Mouse (Mus musculus): ENCODE results near the gene Ppa1. TPM values are rescaled to one million over a fixed set of nuclear protein-coding genes. Genes with fewer than 3 reads are reported as not detected.
"Not testable (repeated sequence)": the region's sequence is repeated elsewhere in the genome, so short reads cannot be mapped to it uniquely, and the experiment has no call there.

Ppa1 gene
- polyA plus RNA-seq, 1 experiment from 2014 or later, result 265 TPM

- DNase-seq (ENCODE audit: low spot score), result peak; percentile 21
- Histone ChIP-seq H3K27ac (ENCODE audit: low read depth, low read length) (no peak overlapping the region), H3K4me3 (ENCODE audit: low read depth, low read length) (no peak overlapping the region), H3K36me3 (ENCODE audit: control insufficient read depth, insufficient read depth, low read length) (no peaks in the 10 kb centered on the region), H3K27me3 (replicated peaks; ENCODE audit: control insufficient read depth, insufficient read depth, low read length) (no peaks in the 10 kb centered on the region), H3K9me3 (replicated peaks; ENCODE audit: control insufficient read depth, low read length) (no peaks in the 10 kb centered on the region; the same call in 1 of the 2 replicates), H3K9ac (ENCODE audit: low read length) (no peak overlapping the region), H3K4me1 (ENCODE audit: control insufficient read depth, insufficient read depth, low read length) (no peaks in the 10 kb centered on the region), H3K4me2 (ENCODE audit: low read length) (no peak overlapping the region)
- ATAC-seq, result no peak
- 36% methylated on average over 7 of the region's 7 CpGs for WGBS
Measured at GRCm38 (mm10) chr10:61614311-61614710, 34.0 kb upstream of the Ppa1 start.

- Histone ChIP-seq H3K9ac (ENCODE audit: low read length) (no peak overlapping the region), H3K36me3 (ENCODE audit: control insufficient read depth, insufficient read depth, low read length) (no peaks in the 10 kb centered on the region), H3K4me3 (ENCODE audit: low read depth, low read length) (no peak overlapping the region), H3K4me1 (ENCODE audit: control insufficient read depth, insufficient read depth, low read length) (no peaks in the 10 kb centered on the region), H3K9me3 (replicated peaks; ENCODE audit: control insufficient read depth, low read length) (no peaks in the 10 kb centered on the region; the same call in 1 of the 2 replicates), H3K4me2 (ENCODE audit: low read length) (no peak overlapping the region), H3K27me3 (replicated peaks; ENCODE audit: control insufficient read depth, insufficient read depth, low read length) (no peaks in the 10 kb centered on the region), H3K27ac (ENCODE audit: low read depth, low read length) (no peak overlapping the region)
- ATAC-seq, result no peak
- no peak for DNase-seq (ENCODE audit: low spot score)
- 81% methylated on average over 2 of the region's 2 CpGs for WGBS
Measured at GRCm38 (mm10) chr10:61618528-61618927, 29.8 kb upstream of the Ppa1 start.

GRCm38 (mm10) chr10:61621681-61622080, 26.7 kb upstream of the Ppa1 start:
- no peak overlapping the region for H3K9ac ChIP-seq (ENCODE audit: low read length)
- peaks cover 7% of the 10 kb centered on the region; the same call in 1 of the 2 replicates for H3K4me1 ChIP-seq (ENCODE audit: control insufficient read depth, insufficient read depth, low read length)
- no peak overlapping the region for H3K4me3 ChIP-seq (ENCODE audit: low read depth, low read length)
- DNase-seq (ENCODE audit: low spot score), result peak; percentile 20
- H3K9me3 ChIP-seq (replicated peaks; ENCODE audit: control insufficient read depth, low read length), result no peaks in the 10 kb centered on the region; the same call in 1 of the 2 replicates
- H3K27ac ChIP-seq (ENCODE audit: low read depth, low read length), result no peak overlapping the region
- ATAC-seq, result no peak
- WGBS, result 21% methylated on average over 9 of the region's 9 CpGs
- H3K27me3 ChIP-seq (replicated peaks; ENCODE audit: control insufficient read depth, insufficient read depth, low read length), result peaks cover 15% of the 10 kb centered on the region
- no peak overlapping the region for H3K4me2 ChIP-seq (ENCODE audit: low read length)
- H3K36me3 ChIP-seq (ENCODE audit: control insufficient read depth, insufficient read depth, low read length), result no peaks in the 10 kb centered on the region

- not testable (repeated sequence) for H3K4me2 ChIP-seq (ENCODE audit: low read length); ATAC-seq; H3K4me3 ChIP-seq (ENCODE audit: low read depth, low read length); H3K9me3 ChIP-seq (replicated peaks; ENCODE audit: control insufficient read depth, low read length); H3K36me3 ChIP-seq (ENCODE audit: control insufficient read depth, insufficient read depth, low read length); DNase-seq (ENCODE audit: low spot score); H3K27ac ChIP-seq (ENCODE audit: low read depth, low read length); H3K4me1 ChIP-seq (ENCODE audit: control insufficient read depth, insufficient read depth, low read length); H3K9ac ChIP-seq (ENCODE audit: low read length)
- H3K27me3 ChIP-seq (replicated peaks; ENCODE audit: control insufficient read depth, insufficient read depth, low read length), result peaks cover 15% of the 10 kb centered on the region
- 76% methylated on average over 3 of the region's 3 CpGs for WGBS
Measured at GRCm38 (mm10) chr10:61623874-61624273, 24.5 kb upstream of the Ppa1 start.

GRCm38 (mm10) chr10:61624771-61625170, 23.6 kb upstream of the Ppa1 start:
- 25% methylated on average over 5 of the region's 5 CpGs for WGBS
- DNase-seq (ENCODE audit: low spot score) (no peak), ATAC-seq (no peak)
- H3K4me1 ChIP-seq (ENCODE audit: control insufficient read depth, insufficient read depth, low read length), result peaks cover 7% of the 10 kb centered on the region; the same call in 1 of the 2 replicates
- H3K9ac ChIP-seq (ENCODE audit: low read length), result no peak overlapping the region
- no peak overlapping the region for H3K27ac ChIP-seq (ENCODE audit: low read depth, low read length)
- H3K27me3 ChIP-seq (replicated peaks; ENCODE audit: control insufficient read depth, insufficient read depth, low read length), result peaks cover 15% of the 10 kb centered on the region
- H3K4me2 ChIP-seq (ENCODE audit: low read length), result peak overlapping the region; percentile 68; the same call in 1 of the 2 replicates
- H3K36me3 ChIP-seq (ENCODE audit: control insufficient read depth, insufficient read depth, low read length), result no peaks in the 10 kb centered on the region
- H3K9me3 ChIP-seq (replicated peaks; ENCODE audit: control insufficient read depth, low read length), result no peaks in the 10 kb centered on the region
- H3K4me3 ChIP-seq (ENCODE audit: low read depth, low read length), result no peak overlapping the region

- Histone ChIP-seq H3K27me3 (replicated peaks; ENCODE audit: control insufficient read depth, insufficient read depth, low read length) (peaks cover 15% of the 10 kb centered on the region), H3K9ac (ENCODE audit: low read length) (peak overlapping the region; percentile 56; the same call in 1 of the 2 replicates), H3K4me1 (ENCODE audit: control insufficient read depth, insufficient read depth, low read length) (peaks cover 7% of the 10 kb centered on the region; the same call in 1 of the 2 replicates), H3K4me2 (ENCODE audit: low read length) (peak overlapping the region; percentile 68), H3K9me3 (replicated peaks; ENCODE audit: control insufficient read depth, low read length) (no peaks in the 10 kb centered on the region), H3K27ac (ENCODE audit: low read depth, low read length) (no peak overlapping the region), H3K4me3 (ENCODE audit: low read depth, low read length) (peak overlapping the region; percentile 36), H3K36me3 (ENCODE audit: control insufficient read depth, insufficient read depth, low read length) (no peaks in the 10 kb centered on the region)
- ATAC-seq (peak; percentile 52), DNase-seq (ENCODE audit: low spot score) (peak; percentile 44)
- WGBS, result 4% methylated on average over 74 of the region's 74 CpGs
Measured at GRCm38 (mm10) chr10:61625381-61626257, 22.7 kb upstream of the Ppa1 start.

GRCm38 (mm10) chr10:61626551-61626950, 21.8 kb upstream of the Ppa1 start:
- Histone ChIP-seq H3K4me3 (ENCODE audit: low read depth, low read length) (no peak overlapping the region), H3K27me3 (replicated peaks; ENCODE audit: control insufficient read depth, insufficient read depth, low read length) (peaks cover 15% of the 10 kb centered on the region), H3K9me3 (replicated peaks; ENCODE audit: control insufficient read depth, low read length) (no peaks in the 10 kb centered on the region), H3K27ac (ENCODE audit: low read depth, low read length) (no peak overlapping the region), H3K9ac (ENCODE audit: low read length) (no peak overlapping the region), H3K36me3 (ENCODE audit: control insufficient read depth, insufficient read depth, low read length) (no peaks in the 10 kb centered on the region), H3K4me1 (ENCODE audit: control insufficient read depth, insufficient read depth, low read length) (peaks cover 7% of the 10 kb centered on the region; the same call in 1 of the 2 replicates), H3K4me2 (ENCODE audit: low read length) (no peak overlapping the region)
- DNase-seq (ENCODE audit: low spot score) (no peak), ATAC-seq (no peak)
- 79% methylated on average over 3 of the region's 3 CpGs for WGBS

- ATAC-seq (no peak), DNase-seq (ENCODE audit: low spot score) (no peak)
- H3K27me3 ChIP-seq (replicated peaks; ENCODE audit: control insufficient read depth, insufficient read depth, low read length), result peaks cover 15% of the 10 kb centered on the region
- no peak overlapping the region for H3K4me3 ChIP-seq (ENCODE audit: low read depth, low read length)
- H3K4me2 ChIP-seq (ENCODE audit: low read length), result no peak overlapping the region
- 80% methylated on average over 15 of the region's 15 CpGs for WGBS
- no peaks in the 10 kb centered on the region for H3K9me3 ChIP-seq (replicated peaks; ENCODE audit: control insufficient read depth, low read length)
- H3K9ac ChIP-seq (ENCODE audit: low read length), result no peak overlapping the region
- H3K36me3 ChIP-seq (ENCODE audit: control insufficient read depth, insufficient read depth, low read length), result no peaks in the 10 kb centered on the region
- no peak overlapping the region for H3K27ac ChIP-seq (ENCODE audit: low read depth, low read length)
- peaks cover 7% of the 10 kb centered on the region; the same call in 1 of the 2 replicates for H3K4me1 ChIP-seq (ENCODE audit: control insufficient read depth, insufficient read depth, low read length)
Measured at GRCm38 (mm10) chr10:61627195-61627937, 21.0 kb upstream of the Ppa1 start.

All from forebrain, embryonic 14.5 days (tissue).